Mouse (Mus musculus): ENCODE measurements around the gene Eps8l1. TPM values are rescaled to one million over a fixed set of nuclear protein-coding genes. Genes with fewer than 3 reads are reported as not detected.

Gene Eps8l1
- polyA plus RNA-seq, 1 experiment = 10.6 TPM

GRCm38 (mm10) chr7:4504646-4505435 is 44.4 kb downstream of the Eps8l1 start:
- no peak for DNase-seq
- peaks cover 3% of the 10 kb centered on the region for H3K4me1 ChIP-seq (ENCODE audit: control insufficient read depth, insufficient read depth, low read length)
- H3K27me3 ChIP-seq (ENCODE audit: control insufficient read depth, insufficient read depth, low read length) = no peaks in the 10 kb centered on the region
- TF ChIP-seq CTCF (IDR thresholded peaks at IDR 0.05; ENCODE audit: borderline replicate concordance, insufficient read depth, low read depth, low read length) = no peak
- no peak for TF ChIP-seq POLR2A (IDR thresholded peaks at IDR 0.05; ENCODE audit: borderline replicate concordance, insufficient read depth, low read length)
- H3K27ac ChIP-seq (ENCODE audit: insufficient read depth, low read length) = no peak overlapping the region
- no peak overlapping the region for H3K4me3 ChIP-seq (replicated peaks; ENCODE audit: insufficient read depth, low read depth, low read length)
- WGBS = 44% methylated on average over 11 of the region's 11 CpGs

DNA sequence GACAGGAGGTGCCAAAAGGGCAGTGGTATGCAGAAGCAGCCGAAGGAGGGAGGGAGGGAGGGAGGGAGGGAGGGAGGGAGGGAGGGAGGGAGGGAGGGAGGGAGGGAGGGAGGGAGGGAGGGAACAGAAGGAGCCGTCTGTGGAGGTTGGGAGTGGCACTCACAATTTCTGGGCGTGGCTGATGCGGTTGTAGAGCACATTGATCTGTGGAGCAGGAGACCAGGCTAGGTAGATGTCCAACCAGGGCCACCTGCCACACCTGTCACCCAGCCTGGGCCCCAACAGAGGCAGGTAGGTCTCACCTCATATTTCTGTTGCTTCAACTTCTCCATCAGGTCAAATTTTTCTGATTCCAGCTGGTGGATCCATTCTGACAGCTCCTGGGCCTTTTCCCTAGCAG is 46.7 kb downstream of the Eps8l1 start:
- Histone ChIP-seq H3K27me3 (ENCODE audit: control insufficient read depth, insufficient read depth, low read length) (no peaks in the 10 kb centered on the region), H3K27ac (ENCODE audit: insufficient read depth, low read length) (no peak overlapping the region), H3K4me1 (ENCODE audit: control insufficient read depth, insufficient read depth, low read length) (no peaks in the 10 kb centered on the region), H3K4me3 (replicated peaks; ENCODE audit: insufficient read depth, low read depth, low read length) (no peak overlapping the region)
- TF ChIP-seq CTCF (IDR thresholded peaks at IDR 0.05; ENCODE audit: borderline replicate concordance, insufficient read depth, low read depth, low read length) (no peak), POLR2A (IDR thresholded peaks at IDR 0.05; ENCODE audit: borderline replicate concordance, insufficient read depth, low read length) (no peak)
- WGBS = 63% methylated on average over 3 of the region's 4 CpGs
- DNase-seq = no peak

DNA sequence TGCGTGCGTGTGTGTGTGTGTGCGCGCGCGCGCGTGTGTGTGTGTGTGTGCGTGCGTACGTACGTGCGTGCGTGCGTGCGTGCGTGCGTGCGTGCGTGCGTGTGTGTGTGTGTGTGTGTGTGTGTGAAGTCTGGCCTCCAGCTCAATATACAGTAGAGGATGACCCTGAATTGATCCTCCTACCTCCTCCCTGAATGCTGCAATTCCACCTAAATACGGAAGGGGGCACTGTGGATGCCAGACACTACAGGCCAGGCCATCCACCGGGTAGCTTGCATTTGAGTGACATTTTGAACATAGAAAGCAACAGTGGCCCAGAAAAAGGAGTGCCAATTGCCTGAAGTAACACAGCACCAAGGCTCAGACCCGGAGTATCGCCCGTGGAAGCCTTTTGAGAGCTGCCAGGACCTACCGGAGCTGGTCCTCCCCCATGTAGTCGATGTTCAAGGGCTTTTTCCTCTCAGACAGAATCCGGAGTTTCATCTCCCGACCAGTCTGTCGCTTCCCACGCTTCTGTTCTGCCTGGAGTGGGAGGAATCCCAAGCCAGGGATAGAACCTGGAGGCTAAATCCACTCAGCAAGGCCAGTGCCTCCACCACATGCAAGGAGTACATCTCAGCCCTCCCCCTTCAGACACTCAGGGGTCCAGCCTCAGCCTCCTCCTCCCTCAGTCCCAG is 47.7 kb downstream of the Eps8l1 start:
- TF ChIP-seq POLR2A (IDR thresholded peaks at IDR 0.05; ENCODE audit: borderline replicate concordance, insufficient read depth, low read length) (no peak), CTCF (IDR thresholded peaks at IDR 0.05; ENCODE audit: borderline replicate concordance, insufficient read depth, low read depth, low read length) (peak; percentile 27; the same call in 1 of the 2 replicates)
- 66% methylated on average over 32 of the region's 32 CpGs for WGBS
- Histone ChIP-seq H3K4me1 (ENCODE audit: control insufficient read depth, insufficient read depth, low read length) (no peaks in the 10 kb centered on the region), H3K27ac (ENCODE audit: insufficient read depth, low read length) (no peak overlapping the region), H3K4me3 (replicated peaks; ENCODE audit: insufficient read depth, low read depth, low read length) (no peak overlapping the region), H3K27me3 (ENCODE audit: control insufficient read depth, insufficient read depth, low read length) (no peaks in the 10 kb centered on the region)
- no peak for DNase-seq

- DNase-seq = no peak
- Histone ChIP-seq H3K4me1 (ENCODE audit: control insufficient read depth, insufficient read depth, low read length) (no peaks in the 10 kb centered on the region), H3K4me3 (replicated peaks; ENCODE audit: insufficient read depth, low read depth, low read length) (no peak overlapping the region), H3K27me3 (ENCODE audit: control insufficient read depth, insufficient read depth, low read length) (no peaks in the 10 kb centered on the region), H3K27ac (ENCODE audit: insufficient read depth, low read length) (no peak overlapping the region)
- 78% methylated on average over 8 of the region's 8 CpGs for WGBS
- no peak for TF ChIP-seq CTCF (IDR thresholded peaks at IDR 0.05; ENCODE audit: borderline replicate concordance, insufficient read depth, low read depth, low read length)
- no peak for TF ChIP-seq POLR2A (IDR thresholded peaks at IDR 0.05; ENCODE audit: borderline replicate concordance, insufficient read depth, low read length)
Observed at GRCm38 (mm10) chr7:4508739-4509116, 48.3 kb downstream of the Eps8l1 start.

GRCm38 (mm10) chr7:4509863-4510608 is 49.6 kb downstream of the Eps8l1 start:
- DNase-seq = peak; percentile 47 to 56
- 7% methylated on average over 24 of the region's 24 CpGs for WGBS

DNA sequence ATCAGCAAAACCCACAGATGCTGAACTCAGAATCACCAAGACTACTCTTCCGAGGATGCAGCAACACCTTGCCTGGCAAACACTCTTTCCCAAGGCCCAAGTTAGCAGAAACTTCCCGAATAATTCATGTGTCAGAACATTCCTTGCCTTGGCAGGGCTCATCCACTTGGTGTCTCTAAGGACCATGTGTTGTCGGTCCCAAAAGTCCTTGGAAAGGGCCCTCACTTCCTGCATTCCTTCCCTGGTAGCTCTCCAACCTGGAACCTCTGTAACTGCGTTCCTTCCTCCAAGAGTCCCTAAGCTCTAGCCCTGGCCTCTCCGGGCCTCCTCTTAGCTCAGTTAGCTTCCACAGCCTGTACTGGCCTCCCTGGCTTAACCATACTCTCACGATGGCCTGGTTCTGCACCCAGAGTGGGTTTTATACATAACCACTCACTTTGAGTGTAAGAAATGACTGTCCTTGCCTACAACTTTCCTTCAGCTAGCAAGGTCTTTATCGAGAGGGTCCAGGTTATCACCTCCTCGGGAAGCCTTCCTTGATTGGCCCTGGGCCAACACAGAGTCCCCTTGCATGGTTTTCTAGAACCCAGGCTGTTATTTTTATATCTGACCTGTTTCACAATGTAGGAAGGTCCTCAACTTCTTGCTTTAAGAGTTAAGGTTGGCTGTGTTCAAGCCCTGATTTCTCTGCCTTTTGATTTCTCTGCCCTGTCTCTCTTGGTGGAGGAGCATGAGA is 51.2 kb downstream of the Eps8l1 start:
- WGBS = 56% methylated on average over 8 of the region's 8 CpGs
- Histone ChIP-seq H3K4me1 (ENCODE audit: control insufficient read depth, insufficient read depth, low read length) (no peaks in the 10 kb centered on the region), H3K27me3 (ENCODE audit: control insufficient read depth, insufficient read depth, low read length) (no peaks in the 10 kb centered on the region), H3K4me3 (replicated peaks; ENCODE audit: insufficient read depth, low read depth, low read length) (no peak overlapping the region), H3K27ac (ENCODE audit: insufficient read depth, low read length) (no peak overlapping the region)
- no peak for DNase-seq
- TF ChIP-seq POLR2A (IDR thresholded peaks at IDR 0.05; ENCODE audit: borderline replicate concordance, insufficient read depth, low read length) (no peak), CTCF (IDR thresholded peaks at IDR 0.05; ENCODE audit: borderline replicate concordance, insufficient read depth, low read depth, low read length) (no peak)

More at GRCm38 (mm10) chr7:4509863-4510608, 49.6 kb downstream of the Eps8l1 start:
- H3K4me1 ChIP-seq (ENCODE audit: control insufficient read depth, insufficient read depth, low read length) = no peaks in the 10 kb centered on the region
- H3K27ac ChIP-seq (ENCODE audit: insufficient read depth, low read length) = no peak overlapping the region
- TF ChIP-seq POLR2A (IDR thresholded peaks at IDR 0.05; ENCODE audit: borderline replicate concordance, insufficient read depth, low read length) = no peak
- TF ChIP-seq CTCF (IDR thresholded peaks at IDR 0.05; ENCODE audit: borderline replicate concordance, insufficient read depth, low read depth, low read length) = peak; percentile 64
- H3K27me3 ChIP-seq (ENCODE audit: control insufficient read depth, insufficient read depth, low read length) = no peaks in the 10 kb centered on the region
- no peak overlapping the region for H3K4me3 ChIP-seq (replicated peaks; ENCODE audit: insufficient read depth, low read depth, low read length)

DNA sequence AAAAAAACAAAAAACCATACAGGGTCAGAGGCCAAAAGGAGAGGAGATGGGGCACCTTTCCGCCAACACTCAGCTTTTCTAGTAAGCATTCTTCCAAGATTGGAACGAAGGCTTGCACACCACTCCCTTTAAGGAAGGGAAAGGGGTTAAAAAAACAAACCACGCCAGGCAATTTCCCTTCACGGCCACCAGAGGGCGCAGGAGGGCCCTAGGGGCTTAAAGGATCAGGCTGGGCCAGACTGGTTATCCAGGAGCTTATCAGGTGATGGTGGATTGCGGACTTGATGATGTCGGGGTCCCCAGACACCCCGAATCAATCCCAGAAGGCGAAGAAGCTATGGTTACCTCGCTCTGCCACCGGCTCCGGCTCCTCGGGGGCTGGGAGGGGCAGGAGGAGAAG is 52.8 kb downstream of the Eps8l1 start:
- TF ChIP-seq POLR2A (IDR thresholded peaks at IDR 0.05; ENCODE audit: borderline replicate concordance, insufficient read depth, low read length) (no peak), CTCF (IDR thresholded peaks at IDR 0.05; ENCODE audit: borderline replicate concordance, insufficient read depth, low read depth, low read length) (peak; percentile 64)
- 29% methylated on average over 13 of the region's 13 CpGs for WGBS
- Histone ChIP-seq H3K4me3 (replicated peaks; ENCODE audit: insufficient read depth, low read depth, low read length) (no peak overlapping the region), H3K27me3 (ENCODE audit: control insufficient read depth, insufficient read depth, low read length) (no peaks in the 10 kb centered on the region), H3K4me1 (ENCODE audit: control insufficient read depth, insufficient read depth, low read length) (no peaks in the 10 kb centered on the region), H3K27ac (ENCODE audit: insufficient read depth, low read length) (no peak overlapping the region)
- DNase-seq = no peak

All from cerebellum, adult 2 months (tissue).